Mouse (Mus musculus) layer of hippocampus, adult 9-10 months (tissue): ENCODE data around the gene Pth1r.

Experiments
- DNase-seq: peaks from one replicate; pipeline ENCODE4 v3.0.0; 2022; ENCODE audit warnings: low spot score

Gene Pth1r

GRCm38 (mm10) chr9:110746961-110747360 is at the start of gene Pth1r:
Gene Pth1r, minus strand, starts transcription at chr9:110747145.
- no peak for DNase-seq

GRCm38 (mm10) chr9:110790462-110790861 is 43.5 kb upstream of the Pth1r start:
- DNase-seq, result no peak

GRCm38 (mm10) chr9:110788169-110788568 is 41.2 kb upstream of the Pth1r start:
- no peak for DNase-seq

GRCm38 (mm10) chr9:110783611-110784010 is 36.7 kb upstream of the Pth1r start:
- DNase-seq, result no peak

GRCm38 (mm10) chr9:110781731-110782130 is 34.8 kb upstream of the Pth1r start:
- DNase-seq, result peak; percentile 35

- DNase-seq, result peak; percentile 77
These were observed 34.3 kb upstream of the Pth1r start for GRCm38 (mm10) chr9:110781256-110781721.

GRCm38 (mm10) chr9:110779242-110779913 is 32.4 kb upstream of the Pth1r start:
- DNase-seq, result no peak

- no peak for DNase-seq
These were observed 31.6 kb upstream of the Pth1r start for GRCm38 (mm10) chr9:110778559-110778958.

- no peak for DNase-seq
These were observed 31.2 kb upstream of the Pth1r start for GRCm38 (mm10) chr9:110778100-110778499.

- no peak for DNase-seq
These were observed 28.5 kb upstream of the Pth1r start for GRCm38 (mm10) chr9:110775269-110776022.

- DNase-seq, result no peak
These were observed 27.7 kb upstream of the Pth1r start for GRCm38 (mm10) chr9:110774403-110775268.

GRCm38 (mm10) chr9:110772336-110772735 is 25.4 kb upstream of the Pth1r start:
- no peak for DNase-seq

- DNase-seq, result no peak
These were observed 16.5 kb upstream of the Pth1r start for GRCm38 (mm10) chr9:110763405-110763804.

- no peak for DNase-seq
These were observed 15.8 kb upstream of the Pth1r start for GRCm38 (mm10) chr9:110762763-110763162.

GRCm38 (mm10) chr9:110760886-110761285 is 13.9 kb upstream of the Pth1r start:
- DNase-seq, result no peak

- no peak for DNase-seq
These were observed 12.3 kb upstream of the Pth1r start for GRCm38 (mm10) chr9:110759265-110759664.

GRCm38 (mm10) chr9:110758605-110759004 is 11.7 kb upstream of the Pth1r start:
- DNase-seq, result no peak

- DNase-seq, result no peak
These were observed 10.9 kb upstream of the Pth1r start for GRCm38 (mm10) chr9:110757816-110758215.

GRCm38 (mm10) chr9:110753773-110754172 is 6.8 kb upstream of the Pth1r start:
- no peak for DNase-seq

- no peak for DNase-seq
These were observed 6.0 kb upstream of the Pth1r start for GRCm38 (mm10) chr9:110752917-110753435.

GRCm38 (mm10) chr9:110751412-110751811 is 4.5 kb upstream of the Pth1r start:
- DNase-seq, result no peak
